Mouse (Mus musculus) limb, embryonic 12.5 days (tissue): ENCODE results near the gene Kcnd1. TPM values are rescaled to one million over a fixed set of nuclear protein-coding genes. Genes with fewer than 3 reads are reported as not detected.

Experiments used
- ATAC-seq: fragments of 200-750 bp; cut with Nextera tagmentation; 2 replicates; pipeline ENCODE4 v1.8.0; 2017; ENCODE audit warnings: low read depth, moderate TSS enrichment; ENCODE audit not compliant: insufficient number of reproducible peaks, insufficient read depth, low FRiP score, low TSS enrichment
- H3K27ac ChIP-seq: fragments of 300-500 bp; sonication (generic); 2 replicates; pipeline ENCODE4 v1.5.1; 2016; ENCODE audit warnings: mild to moderate bottlenecking, moderate library complexity
- H3K27me3 ChIP-seq: fragments of 300-500 bp; sonication (generic); 2 replicates; pipeline ENCODE4 v1.6.1; 2016; ENCODE audit warnings: mild to moderate bottlenecking, moderate library complexity
- H3K36me3 ChIP-seq: fragments of 300-500 bp; sonication (generic); 2 replicates; pipeline ENCODE4 v1.6.1; 2016; ENCODE audit warnings: mild to moderate bottlenecking, moderate library complexity
- H3K4me1 ChIP-seq: fragments of 300-500 bp; sonication (generic); replicated peaks from 2 replicates; pipeline ENCODE4 v1.6.1; 2016
- H3K4me2 ChIP-seq: fragments of 300-500 bp; sonication (generic); 2 replicates; pipeline ENCODE4 v1.6.1; 2016; ENCODE audit warnings: mild to moderate bottlenecking, moderate library complexity
- H3K4me3 ChIP-seq: fragments of 300-500 bp; sonication (generic); replicated peaks from 2 replicates; pipeline ENCODE4 v1.5.1; 2016; ENCODE audit warnings: mild to moderate bottlenecking
- H3K9ac ChIP-seq: fragments of 300-500 bp; sonication (generic); replicated peaks from 2 replicates; pipeline ENCODE4 v1.6.1; 2016; ENCODE audit warnings: mild to moderate bottlenecking, moderate library complexity
- H3K9me3 ChIP-seq: fragments of 300-500 bp; sonication (generic); 2 replicates; pipeline ENCODE4 v1.6.1; 2016; ENCODE audit warnings: mild to moderate bottlenecking, moderate library complexity
- WGBS: fragments of 180-500 bp; shearing (Covaris S2); methylation state at CpG from one replicate; pipeline ENCODE4 v1.1.7; 2016; 5-methylcytosine and 5-hydroxymethylcytosine counted together
- polyA plus RNA-seq: library from polyadenylated mRNA; unstranded; fragments of >200 nt; fragmentation: Nextera tagmentation; extraction: Ambion mirVana; gene quantifications from 2 replicates; pipeline ENCODE4 v1.2.1, GENCODE M21; 2016

The Kcnd1 gene
- 0.80 and 0.90 TPM in 2 replicates for polyA plus RNA-seq

- Histone ChIP-seq H3K9ac (peak within 1 kb of the TSS; percentile 42), H3K9me3 (peaks cover 5% of the 10 kb centered on the region; the same call in 1 of the 2 replicates), H3K36me3 (peaks cover 22% of the 10 kb centered on the region; the same call in 1 of the 2 replicates), H3K27me3 (no peaks in the 10 kb centered on the region), H3K4me1 (0 out of 2 replicates have a peak, but pooled peaks cover 4% of the 10 kb centered on the region), H3K4me3 (peak within 1 kb of the TSS; percentile 41), H3K4me2 (peak within 1 kb of the TSS; percentile 65), H3K27ac (no peak within 1 kb of the TSS)
- peak; percentile 60 for ATAC-seq
- 19% methylated on average over 21 of the region's 24 CpGs for WGBS
Observed at GRCm38 (mm10) chrX:7821865-7822779, at the start of gene Kcnd1. Kcnd1 (plus strand) TSS chrX:7822289.

GRCm38 (mm10) chrX:7772766-7773165 lies 49.3 kb upstream of the Kcnd1 start:
- H3K27me3 ChIP-seq: no peaks in the 10 kb centered on the region
- no peak overlapping the region for H3K9ac ChIP-seq
- H3K4me1 ChIP-seq: no peaks in the 10 kb centered on the region
- 50% methylated on average over 2 of the region's 2 CpGs for WGBS
- no peak overlapping the region for H3K4me3 ChIP-seq
- H3K4me2 ChIP-seq: no peak overlapping the region
- H3K36me3 ChIP-seq: peaks cover 56% of the 10 kb centered on the region
- H3K27ac ChIP-seq: no peak overlapping the region
- no peak for ATAC-seq
- H3K9me3 ChIP-seq: no peaks in the 10 kb centered on the region

- no peak for ATAC-seq
- no peak overlapping the region for H3K4me3 ChIP-seq
- H3K27me3 ChIP-seq: no peaks in the 10 kb centered on the region
- H3K36me3 ChIP-seq: peaks cover 30% of the 10 kb centered on the region
- no peaks in the 10 kb centered on the region for H3K9me3 ChIP-seq
- H3K4me1 ChIP-seq: no peaks in the 10 kb centered on the region
- no peak overlapping the region for H3K27ac ChIP-seq
- no peak overlapping the region for H3K4me2 ChIP-seq
- no peak overlapping the region for H3K9ac ChIP-seq
- WGBS: 80% methylated on average over 9 of the region's 9 CpGs
Observed at GRCm38 (mm10) chrX:7775501-7776205, 46.4 kb upstream of the Kcnd1 start.

DNA sequence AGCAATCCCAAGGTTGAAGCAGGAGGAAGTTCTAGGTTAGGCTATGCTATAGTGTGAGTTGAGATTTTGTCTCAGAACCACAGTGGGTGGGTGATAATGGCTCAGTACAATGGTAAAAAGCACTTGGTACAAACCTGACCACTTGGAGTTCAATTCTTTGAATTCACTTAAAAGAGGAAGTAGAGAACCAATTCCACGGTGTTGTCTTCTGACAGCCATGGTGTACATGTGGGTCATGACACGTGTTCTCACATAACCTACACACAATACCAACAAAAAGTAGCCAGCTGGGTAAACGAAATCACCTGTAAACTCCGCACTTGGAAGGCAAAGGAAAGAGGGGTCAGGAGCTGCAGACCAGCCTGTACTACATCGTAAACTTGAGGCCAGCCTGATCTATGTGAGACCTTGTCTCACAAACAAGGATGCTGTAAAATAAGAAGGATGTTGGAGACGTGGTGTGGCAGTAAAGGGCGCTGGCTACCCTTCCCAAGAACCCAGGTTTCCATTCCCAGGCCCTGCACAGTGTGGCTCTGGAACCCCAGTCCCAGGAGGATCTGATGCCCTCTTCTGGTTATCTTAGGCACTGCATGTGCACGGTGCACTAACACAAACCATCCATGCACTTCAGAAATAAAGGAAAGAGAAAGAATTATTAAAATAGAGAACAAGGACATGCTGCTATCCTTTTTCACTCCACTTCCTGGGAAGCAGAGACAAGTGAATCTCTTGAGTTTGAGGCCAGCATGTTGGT lies 45.6 kb upstream of the Kcnd1 start:
- no peaks in the 10 kb centered on the region for H3K27me3 ChIP-seq
- H3K9me3 ChIP-seq: no peaks in the 10 kb centered on the region
- H3K27ac ChIP-seq: no peak overlapping the region
- H3K9ac ChIP-seq: no peak overlapping the region
- no peak overlapping the region for H3K4me3 ChIP-seq
- no peak overlapping the region for H3K4me2 ChIP-seq
- H3K36me3 ChIP-seq: peaks cover 22% of the 10 kb centered on the region
- no peak for ATAC-seq
- 47% methylated on average over 8 of the region's 8 CpGs for WGBS
- no peaks in the 10 kb centered on the region for H3K4me1 ChIP-seq

DNA sequence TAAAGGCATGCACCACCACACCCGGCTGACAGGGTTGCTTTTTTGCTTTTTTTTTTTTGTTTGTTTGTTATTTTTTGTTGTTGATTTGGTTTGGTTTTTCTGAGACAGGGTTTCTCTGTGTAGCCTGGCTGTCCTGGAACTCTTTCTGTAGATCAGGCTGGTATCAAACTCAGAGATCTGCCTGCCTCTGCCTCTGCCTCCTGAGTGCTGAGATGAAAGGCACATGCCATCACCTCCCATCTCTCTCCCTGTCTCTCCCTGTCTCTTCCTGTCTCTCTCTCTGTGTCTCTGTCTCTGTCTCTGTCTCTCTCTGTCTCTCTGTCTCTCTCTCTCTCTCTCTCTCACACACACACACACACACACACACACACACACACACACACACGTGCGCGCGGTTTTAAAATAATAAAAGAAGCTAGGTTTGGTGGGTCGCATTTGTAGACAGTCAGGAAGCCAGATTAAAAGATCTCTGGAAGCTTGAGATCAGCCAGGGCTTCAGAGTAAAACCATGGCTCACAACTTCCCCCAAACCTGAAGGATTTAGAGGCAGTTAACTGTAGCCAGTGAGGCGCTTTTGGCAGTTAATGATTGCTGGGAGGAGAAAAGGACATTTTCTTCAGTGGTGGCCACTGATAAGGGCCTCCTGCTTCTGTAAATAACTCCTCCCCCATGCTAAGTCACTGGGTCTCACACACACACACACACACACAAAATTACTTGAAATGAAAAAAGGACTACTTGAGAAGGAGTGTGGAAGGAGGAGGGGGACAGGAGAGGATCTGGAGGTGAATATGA lies 43.4 kb upstream of the Kcnd1 start:
- H3K27me3 ChIP-seq: no peaks in the 10 kb centered on the region
- ATAC-seq: no peak
- H3K36me3 ChIP-seq: peaks cover 7% of the 10 kb centered on the region
- H3K9ac ChIP-seq: no peak overlapping the region
- no peak overlapping the region for H3K4me2 ChIP-seq
- no peaks in the 10 kb centered on the region for H3K9me3 ChIP-seq
- no peak overlapping the region for H3K4me3 ChIP-seq
- H3K4me1 ChIP-seq: no peaks in the 10 kb centered on the region
- H3K27ac ChIP-seq: no peak overlapping the region
- WGBS: 68% methylated on average over 7 of the region's 7 CpGs

- no peak for ATAC-seq
- Histone ChIP-seq H3K27me3 (no peaks in the 10 kb centered on the region), H3K9me3 (no peaks in the 10 kb centered on the region), H3K27ac (no peak overlapping the region), H3K9ac (no peak overlapping the region), H3K4me3 (no peak overlapping the region), H3K4me2 (no peak overlapping the region), H3K4me1 (no peaks in the 10 kb centered on the region), H3K36me3 (peaks cover under 1% of the 10 kb centered on the region; the same call in 1 of the 2 replicates)
- WGBS: 15% methylated on average over 3 of the region's 3 CpGs
Observed at GRCm38 (mm10) chrX:7779294-7779693, 42.8 kb upstream of the Kcnd1 start.

GRCm38 (mm10) chrX:7782603-7783092 lies 39.4 kb upstream of the Kcnd1 start:
- WGBS: 83% methylated on average over 4 of the region's 4 CpGs
- H3K4me1 ChIP-seq: no peaks in the 10 kb centered on the region
- H3K27me3 ChIP-seq: no peaks in the 10 kb centered on the region
- no peak overlapping the region for H3K4me2 ChIP-seq
- H3K27ac ChIP-seq: no peak overlapping the region
- H3K4me3 ChIP-seq: no peak overlapping the region
- no peak overlapping the region for H3K9ac ChIP-seq
- no peak for ATAC-seq
- H3K9me3 ChIP-seq: no peaks in the 10 kb centered on the region
- H3K36me3 ChIP-seq: no peaks in the 10 kb centered on the region

- Histone ChIP-seq H3K9ac (peak within 1 kb of the TSS; percentile 53), H3K4me3 (peak within 1 kb of the TSS; percentile 49), H3K9me3 (peaks cover under 1% of the 10 kb centered on the region; the same call in 1 of the 2 replicates), H3K36me3 (no peaks in the 10 kb centered on the region), H3K27me3 (no peaks in the 10 kb centered on the region), H3K4me1 (no peaks in the 10 kb centered on the region), H3K27ac (no peak within 1 kb of the TSS), H3K4me2 (peak within 1 kb of the TSS; percentile 60)
- ATAC-seq: 0 out of 2 replicates have a peak, but pooled peaks have one; percentile 56
- 14% methylated on average over 24 of the region's 24 CpGs for WGBS
Observed at GRCm38 (mm10) chrX:7789542-7790136, 32.5 kb upstream of the Kcnd1 start, which contains the start of gene Gripap1. Gripap1 (plus strand) TSS chrX:7789765.

DNA sequence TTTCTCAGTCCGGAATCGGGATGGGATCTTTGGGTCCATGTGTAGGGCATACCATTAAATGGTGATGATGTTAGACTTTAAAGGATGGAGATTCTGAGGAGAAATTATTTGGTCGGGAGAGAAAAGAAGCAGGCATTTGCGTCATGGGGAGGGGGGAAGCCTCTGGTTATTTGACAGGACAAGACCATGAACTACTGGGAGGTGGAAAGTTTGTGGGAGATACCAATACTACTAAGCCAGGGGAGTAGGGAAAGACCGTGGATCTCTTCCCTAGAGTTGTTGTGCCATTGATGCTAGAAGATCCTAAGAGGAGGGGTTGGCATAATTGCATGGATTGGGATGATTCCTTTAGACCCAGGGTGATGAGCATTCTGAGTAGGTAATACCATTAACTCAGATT lies 31.8 kb upstream of the Kcnd1 start:
- WGBS: 29% methylated on average over 5 of the region's 5 CpGs
- no peak overlapping the region for H3K27ac ChIP-seq
- H3K9ac ChIP-seq: peak overlapping the region; percentile 53; the same call in 1 of the 2 replicates
- H3K27me3 ChIP-seq: no peaks in the 10 kb centered on the region
- no peak for ATAC-seq
- peaks cover 3% of the 10 kb centered on the region; the same call in 1 of the 2 replicates for H3K9me3 ChIP-seq
- H3K4me1 ChIP-seq: no peaks in the 10 kb centered on the region
- no peaks in the 10 kb centered on the region for H3K36me3 ChIP-seq
- H3K4me3 ChIP-seq: peak overlapping the region; percentile 49
- H3K4me2 ChIP-seq: peak overlapping the region; percentile 60

DNA sequence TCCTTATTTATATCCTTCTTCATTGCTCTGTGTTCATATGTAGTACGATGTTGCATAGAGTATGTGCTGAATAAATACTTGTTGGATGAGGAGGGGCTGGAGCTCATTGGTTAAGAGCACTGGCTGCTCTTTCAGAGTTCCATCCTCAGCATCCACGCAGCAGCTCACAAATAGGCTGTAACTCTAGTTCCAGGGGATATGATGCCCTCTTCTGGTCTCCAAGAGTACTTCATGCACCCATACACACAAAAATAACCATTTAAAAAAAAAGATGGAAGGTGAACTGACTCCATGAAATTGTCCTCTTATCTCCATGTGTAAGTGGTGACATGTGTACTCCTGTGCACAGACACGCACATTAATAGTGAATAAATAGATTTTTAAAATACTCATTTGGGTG lies 28.7 kb upstream of the Kcnd1 start:
- H3K9me3 ChIP-seq: peaks cover 3% of the 10 kb centered on the region; the same call in 1 of the 2 replicates
- no peak overlapping the region for H3K4me2 ChIP-seq
- no peaks in the 10 kb centered on the region for H3K27me3 ChIP-seq
- no peak overlapping the region for H3K27ac ChIP-seq
- no peak for ATAC-seq
- H3K4me3 ChIP-seq: no peak overlapping the region
- H3K36me3 ChIP-seq: no peaks in the 10 kb centered on the region
- H3K4me1 ChIP-seq: no peaks in the 10 kb centered on the region
- H3K9ac ChIP-seq: no peak overlapping the region
- 60% methylated on average over 3 of the region's 3 CpGs for WGBS
